Mouse (Mus musculus) cortical plate, adult 2 months (tissue): ENCODE data around the gene Smtnl1.

Experiments used
- CTCF ChIP-seq: fragments of 200-500 bp; IDR thresholded peaks from 2 replicates; pipeline ENCODE4 v1.5.1; 2011; ENCODE audit warnings: mild to moderate bottlenecking, control low read depth, low read length; ENCODE audit not compliant: insufficient read depth; ENCODE audit errors: extremely low read depth
- POLR2A ChIP-seq: fragments of 200-500 bp; IDR thresholded peaks from 2 replicates; pipeline ENCODE4 v1.6.1; 2011; ENCODE audit warnings: mild to moderate bottlenecking, low read length, control low read depth; ENCODE audit not compliant: insufficient read depth; ENCODE audit errors: extremely low read depth

DNA sequence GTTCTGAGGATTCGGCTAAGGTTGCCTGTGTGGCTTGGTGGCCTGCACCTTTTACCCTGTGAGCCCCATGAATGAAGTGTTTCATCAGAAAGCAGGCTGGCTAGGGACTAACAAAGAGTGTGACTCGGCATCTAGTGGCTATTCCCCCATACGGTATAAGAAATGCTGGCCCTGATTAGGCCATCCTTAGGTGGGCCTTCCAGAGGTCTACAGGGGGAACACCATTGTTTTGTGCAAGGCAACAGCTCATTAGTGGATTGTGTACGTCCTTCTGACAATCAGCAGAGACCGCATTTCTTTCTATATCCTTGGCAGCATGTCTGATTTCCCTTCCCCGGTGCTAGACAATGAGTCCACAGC lies 11.9 kb downstream of the Smtnl1 start:
- TF ChIP-seq POLR2A (no peak), CTCF (no peak)
